Mouse (Mus musculus) liver, adult 2 months (tissue): ENCODE measurements at regions not wholly inside any gene's neighbourhood (a gene's known extent, or its start where the extent isn't known, plus 50 kb on each side); places are given as distances from the start of the nearest gene placed in this dataset.

Experiments
- CTCF ChIP-seq: fragments of 200-500 bp; IDR thresholded peaks from 2 replicates; pipeline ENCODE4 v1.5.1; 2011; ENCODE audit warnings: low read depth, low read length, control low read depth
- POLR2A ChIP-seq: fragments of 200-500 bp; IDR thresholded peaks from 2 replicates; pipeline ENCODE4 v1.6.1; 2011; ENCODE audit warnings: low read length, control low read depth; ENCODE audit not compliant: insufficient read depth; ENCODE audit errors: extremely low read depth

DNA sequence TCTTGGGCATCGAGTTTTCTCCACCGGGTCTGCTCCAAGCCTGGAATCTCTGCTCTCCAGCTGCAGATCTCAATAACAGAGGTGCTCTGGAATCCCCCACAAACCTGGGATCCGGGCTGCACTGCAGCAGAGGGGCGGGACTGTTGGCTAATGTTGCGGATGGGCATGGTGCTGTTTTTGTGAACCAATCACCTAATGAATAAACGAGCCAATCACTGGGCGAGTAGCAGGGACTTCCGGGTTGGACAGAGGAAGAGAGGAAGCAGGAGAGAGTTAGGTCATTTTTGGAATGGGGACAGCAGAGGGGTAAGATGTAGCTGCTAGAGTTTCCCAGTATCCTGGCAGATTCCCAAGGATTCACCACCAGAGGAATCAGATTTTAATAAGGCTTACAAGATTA, 76.7 kb upstream of the Gpr12 start:
- TF ChIP-seq CTCF, result no peak
- TF ChIP-seq POLR2A, result no peak
